Mouse (Mus musculus): ENCODE measurements around the gene Stk39.
"Not testable (repeated sequence)": the region's sequence is repeated elsewhere in the genome, so short reads cannot be mapped to it uniquely, and the experiment has no call there.

Stk39 gene

GRCm38 (mm10) chr2:68288106-68288505, 184.0 kb downstream of the Stk39 start:
- DNase-seq (ENCODE audit: low spot score) = no peak

DNA sequence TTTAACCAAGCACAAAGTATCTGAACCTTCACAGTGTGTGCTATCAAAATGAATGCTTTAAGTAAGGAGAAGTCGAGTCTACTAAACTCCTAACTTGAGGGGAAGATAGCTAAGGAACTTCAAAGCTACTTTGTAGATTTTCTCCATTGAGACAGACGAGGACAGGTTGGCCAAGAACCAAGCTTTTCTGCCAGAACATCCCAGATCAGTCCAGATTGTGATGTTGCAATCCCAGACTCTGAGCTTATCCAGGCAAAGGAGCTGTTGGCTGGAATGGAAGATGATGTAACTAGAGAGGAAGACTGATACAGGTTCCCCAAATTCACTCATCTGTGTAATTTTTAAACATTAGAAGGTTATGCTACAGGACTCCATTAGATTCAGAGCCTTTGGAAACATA, 187.7 kb downstream of the Stk39 start:
- no peak for DNase-seq (ENCODE audit: low spot score)

DNA sequence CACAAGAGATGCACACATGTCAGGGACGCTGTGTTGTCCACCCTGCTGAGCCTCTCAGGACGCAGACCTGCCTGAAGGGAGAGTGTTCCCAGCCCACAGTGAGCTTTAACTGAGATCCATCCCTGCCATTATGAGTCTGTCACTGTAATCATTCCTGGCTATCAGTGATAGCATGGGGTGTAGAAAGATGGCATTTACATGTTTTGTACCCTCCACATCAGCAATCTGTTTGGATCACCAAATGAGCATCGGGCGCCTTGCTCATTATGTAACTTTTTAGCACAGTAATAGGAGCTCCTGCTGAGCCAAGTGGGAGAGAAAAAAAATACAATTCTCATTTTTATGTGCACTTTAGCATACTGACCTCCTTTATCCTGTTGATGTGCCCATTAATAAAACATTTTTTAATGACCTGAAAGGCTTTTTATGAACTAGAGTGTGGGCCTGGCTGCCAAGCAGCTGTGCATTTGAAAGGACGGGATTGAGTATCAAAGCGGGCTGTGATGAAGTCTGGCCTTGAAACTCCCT, 189.0 kb downstream of the Stk39 start:
- no peak for DNase-seq (ENCODE audit: low spot score)

GRCm38 (mm10) chr2:68281575-68281974, 190.5 kb downstream of the Stk39 start:
- DNase-seq (ENCODE audit: low spot score) = no peak

- no peak for DNase-seq (ENCODE audit: low spot score)
Observed at GRCm38 (mm10) chr2:68271301-68271700, 200.8 kb downstream of the Stk39 start.

GRCm38 (mm10) chr2:68270836-68271235, 201.2 kb downstream of the Stk39 start:
- DNase-seq (ENCODE audit: low spot score) = no peak

- DNase-seq (ENCODE audit: low spot score) = no peak
Observed at GRCm38 (mm10) chr2:68269646-68270045, 202.4 kb downstream of the Stk39 start.

DNA sequence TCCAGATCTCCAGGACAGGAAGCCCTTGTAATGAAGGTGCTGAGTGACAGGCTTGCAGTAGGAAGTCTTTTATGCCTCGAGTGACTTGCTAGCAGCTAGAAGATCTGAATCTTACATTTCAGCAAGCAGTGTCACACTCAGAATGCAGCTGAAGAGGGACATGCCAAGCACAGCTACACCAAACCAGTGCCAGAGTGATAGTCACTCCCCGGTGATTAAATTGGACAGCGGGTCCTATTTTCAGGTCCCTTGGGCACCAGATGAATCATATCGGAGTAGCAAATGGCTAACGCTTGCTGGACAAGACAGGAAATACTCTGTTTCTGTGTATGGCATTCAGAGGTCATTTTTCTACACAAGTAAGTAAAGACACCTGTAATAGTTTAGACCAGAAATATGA, 207.2 kb downstream of the Stk39 start:
- no peak for DNase-seq (ENCODE audit: low spot score)

- no peak for DNase-seq (ENCODE audit: low spot score)
Observed at GRCm38 (mm10) chr2:68260911-68261310, 211.2 kb downstream of the Stk39 start.

GRCm38 (mm10) chr2:68257571-68257970, 214.5 kb downstream of the Stk39 start:
- no peak for DNase-seq (ENCODE audit: low spot score)

DNA sequence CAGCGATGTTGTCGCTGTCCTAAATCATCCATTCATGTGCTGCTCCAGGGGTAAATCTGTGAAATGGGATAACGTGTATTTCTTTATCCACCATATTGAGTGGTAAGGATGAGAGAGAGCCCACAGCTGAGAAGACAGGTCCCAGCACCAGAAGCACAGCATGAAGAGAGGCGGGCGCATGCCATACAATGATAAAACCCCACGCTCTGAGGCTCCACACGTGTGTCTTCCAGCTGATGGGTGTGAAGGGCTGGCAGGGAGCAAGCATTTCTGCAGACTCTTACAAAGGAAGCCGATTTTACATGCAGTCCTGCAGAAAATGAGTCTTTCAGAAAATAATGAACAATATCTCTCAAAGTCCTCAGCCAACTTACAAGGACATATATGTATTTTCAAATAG, 215.6 kb downstream of the Stk39 start:
- no peak for DNase-seq (ENCODE audit: low spot score)

GRCm38 (mm10) chr2:68254756-68255155, 217.3 kb downstream of the Stk39 start:
- no peak for DNase-seq (ENCODE audit: low spot score)

DNA sequence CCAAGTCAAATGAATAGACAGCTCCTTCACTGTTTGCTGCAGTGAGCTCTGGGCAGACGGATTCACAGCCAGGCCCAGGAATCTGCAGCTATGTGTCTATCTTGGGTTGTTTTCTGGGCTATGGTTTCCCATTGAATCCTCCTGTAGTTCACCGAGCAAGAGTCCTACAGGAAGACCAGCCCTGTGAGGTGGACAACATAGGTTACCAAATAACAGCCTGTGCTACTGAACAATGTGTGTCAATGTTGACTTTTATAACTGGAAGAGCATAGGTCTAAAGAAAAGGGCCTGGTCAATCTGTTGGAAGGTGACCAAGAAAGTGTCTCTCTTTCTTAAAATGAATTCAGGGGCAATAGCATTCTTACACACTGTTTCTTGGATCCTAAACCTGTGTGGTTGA, 218.8 kb downstream of the Stk39 start:
- DNase-seq (ENCODE audit: low spot score) = no peak

DNA sequence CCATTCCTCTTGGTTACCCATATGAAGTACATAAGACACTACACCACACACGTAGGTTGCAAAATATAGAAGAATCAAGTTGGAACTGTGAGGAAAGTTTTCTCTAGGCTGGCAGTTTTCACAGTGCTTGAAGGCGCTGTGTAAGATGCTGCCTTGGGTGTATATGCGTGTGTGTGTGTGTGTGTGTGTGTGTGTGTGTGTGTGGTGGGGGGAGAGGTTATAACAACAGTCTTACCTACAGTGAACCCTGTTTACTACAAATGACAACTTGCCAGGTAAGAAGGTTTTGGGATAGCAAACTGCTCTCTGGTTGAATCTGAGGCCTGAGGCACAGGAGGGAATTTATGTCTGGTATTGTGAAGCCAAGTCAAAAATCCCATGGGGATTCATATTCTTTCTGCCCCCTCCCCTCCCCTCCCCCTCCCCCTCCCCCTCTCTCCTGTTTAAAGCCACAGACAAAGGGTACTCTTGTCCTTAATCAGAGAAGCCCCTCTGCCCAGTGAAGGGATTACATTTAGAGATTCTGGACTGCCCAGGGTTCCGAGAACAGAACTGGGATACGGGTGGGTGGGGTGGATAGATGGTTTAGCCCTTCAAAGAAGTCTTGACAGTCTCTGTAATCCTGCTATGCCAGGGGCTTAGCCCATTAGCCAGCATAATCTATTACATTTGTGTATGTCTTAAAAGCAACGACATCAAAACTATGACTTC, 219.9 kb downstream of the Stk39 start:
- DNase-seq (ENCODE audit: low spot score) = no peak

GRCm38 (mm10) chr2:68250897-68251296, 221.2 kb downstream of the Stk39 start:
- no peak for DNase-seq (ENCODE audit: low spot score)

DNA sequence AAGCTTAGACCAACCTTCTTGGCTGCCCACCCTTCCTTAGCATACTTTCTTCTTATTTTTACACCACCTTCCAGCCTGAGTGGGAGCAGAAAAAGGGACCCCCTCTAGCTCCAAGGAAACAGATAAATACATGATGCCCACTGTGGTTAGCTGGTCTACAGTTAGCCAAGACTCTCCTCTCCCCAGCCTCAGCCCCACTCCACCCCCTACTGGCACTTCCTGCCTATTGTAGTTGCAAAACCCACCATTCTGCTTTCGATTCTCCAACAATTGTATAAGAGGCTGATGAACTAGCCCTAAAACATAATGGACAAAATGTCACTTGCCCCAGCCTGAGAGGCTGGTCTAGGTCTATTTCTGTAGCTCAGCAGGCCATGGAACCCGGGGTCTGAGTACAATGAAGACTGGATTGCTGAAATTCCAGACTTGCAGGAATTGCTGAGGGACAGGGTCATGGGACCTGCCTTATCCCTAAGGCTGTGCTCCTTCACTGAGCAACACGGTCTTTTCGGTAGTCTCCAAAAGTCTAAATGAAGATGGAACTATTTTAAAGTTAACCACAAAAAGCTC, 222.1 kb downstream of the Stk39 start:
- DNase-seq (ENCODE audit: low spot score) = no peak

GRCm38 (mm10) chr2:68246284-68246683, 225.8 kb downstream of the Stk39 start:
- no peak for DNase-seq (ENCODE audit: low spot score)

- DNase-seq (ENCODE audit: low spot score) = no peak
Observed at GRCm38 (mm10) chr2:68244556-68244955, 227.5 kb downstream of the Stk39 start.

- DNase-seq (ENCODE audit: low spot score) = no peak
Observed at GRCm38 (mm10) chr2:68243879-68244553, 228.1 kb downstream of the Stk39 start.

GRCm38 (mm10) chr2:68243273-68243672, 228.8 kb downstream of the Stk39 start:
- DNase-seq (ENCODE audit: low spot score) = no peak

DNA sequence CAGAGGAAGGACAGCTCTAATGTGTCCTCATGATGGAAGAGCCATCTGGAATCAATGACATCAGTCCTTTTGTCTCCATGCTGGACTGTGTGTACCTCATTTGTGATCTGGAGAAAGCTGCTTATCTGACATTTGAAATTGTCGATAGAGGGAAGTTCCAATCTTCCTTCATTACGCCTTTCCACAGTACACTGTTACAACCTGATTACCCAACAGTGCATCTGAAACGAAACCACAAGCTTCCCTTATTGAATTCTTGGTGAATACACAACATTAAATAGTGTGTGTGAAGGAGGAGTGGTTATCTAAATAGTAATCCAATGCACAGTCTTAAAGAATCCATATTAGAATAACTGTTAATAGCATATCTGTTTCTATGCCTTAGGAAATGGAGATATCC, 230.0 kb downstream of the Stk39 start:
- DNase-seq (ENCODE audit: low spot score) = no peak

DNA sequence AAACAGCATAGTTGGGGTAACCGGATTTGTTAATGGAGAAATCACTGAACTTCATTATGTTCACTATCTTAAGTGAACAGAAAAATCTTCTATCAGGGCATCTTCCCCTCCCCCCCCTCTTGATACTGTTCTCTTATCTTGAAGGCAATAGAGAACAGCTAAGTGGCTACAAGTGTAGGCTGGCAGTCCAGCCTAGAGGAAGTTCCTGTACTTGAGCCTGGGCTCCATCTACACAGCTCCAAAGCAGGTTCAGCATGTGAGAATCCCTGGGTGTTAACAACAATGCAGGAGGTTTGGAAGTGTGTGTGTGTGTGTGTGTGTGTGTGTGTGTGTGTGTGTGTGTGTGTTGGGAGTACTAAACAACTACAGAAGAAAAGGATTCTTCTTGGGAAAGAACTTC, 230.4 kb downstream of the Stk39 start:
- DNase-seq (ENCODE audit: low spot score) = no peak

GRCm38 (mm10) chr2:68239415-68239814, 232.7 kb downstream of the Stk39 start:
- DNase-seq (ENCODE audit: low spot score) = not testable (repeated sequence)

All from urinary bladder, postnatal 10 days (tissue).